In the genomic region with DNA sequence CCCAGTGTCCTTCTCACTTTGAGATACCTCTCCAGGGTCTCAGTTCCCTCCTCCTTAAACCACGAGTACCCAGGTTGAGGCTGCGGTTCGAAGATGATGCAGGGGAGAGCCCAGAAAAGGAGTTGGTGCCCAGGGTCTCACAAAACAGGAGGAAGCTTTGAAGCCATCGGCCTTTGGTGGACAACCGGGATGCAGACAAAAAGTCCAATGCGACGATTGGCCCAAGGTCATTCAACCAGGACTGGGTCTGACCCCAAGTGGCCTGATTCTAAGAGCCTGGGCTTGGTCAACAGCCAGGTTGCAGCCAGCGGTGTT, we compare ENCODE assay signal across 8 mouse cellular contexts. TPM values are rescaled to one million over a fixed set of nuclear protein-coding genes. Genes with fewer than 3 reads are reported as not detected.
DNase-seq lines count a peak whose midpoint lies in the region; ATAC-seq and TF ChIP-seq lines count a peak whose summit lies in the region.

No protein-coding gene starts in this region.

- 13% methylated on average over 8 of the region's 8 CpGs for WGBS in kidney, embryonic 14.5 days
- WGBS in embryonic facial prominence, embryonic 11.5 days: 11% methylated on average over 8 of the region's 8 CpGs
- 22% methylated on average over 8 of the region's 8 CpGs for WGBS in intestine, embryonic 14.5 days

- ATAC-seq in kidney, embryonic 14.5 days (ENCODE audit: low FRiP score, low TSS enrichment): no peak; the same call in 1 of the 2 replicates
- no peak for ATAC-seq in embryonic facial prominence, embryonic 11.5 days (replicated peaks; ENCODE audit: insufficient number of reproducible peaks, low FRiP score, low TSS enrichment, low read depth)
- no peak for ATAC-seq in intestine, embryonic 14.5 days (replicated peaks; ENCODE audit: low FRiP score, low TSS enrichment, low read depth)

- H3K79me2 ChIP-seq in myocyte (ENCODE audit: control insufficient read depth, insufficient read depth): no peaks in the 10 kb centered on the region

- H3ac ChIP-seq in myocyte (ENCODE audit: control insufficient read depth, insufficient read length): no peak overlapping the region

- DNase-seq in kidney, postnatal 4 days: no peak
- no peak for DNase-seq in embryonic facial prominence, embryonic 11.5 days (ENCODE audit: low spot score)
- DNase-seq in intestine, embryonic 14.5 days (ENCODE audit: low spot score): no peak
- no peak for DNase-seq in gastrocnemius, postnatal 36 days
- DNase-seq in gastrocnemius, postnatal 10 days: no peak
- no peak for DNase-seq in cerebellum, postnatal 4 days (ENCODE audit: low spot score in 2 of 2)

- H3K9me3 ChIP-seq in kidney, embryonic 14.5 days (ENCODE audit: control insufficient read depth, low read length): no peaks in the 10 kb centered on the region
- H3K9me3 ChIP-seq in embryonic facial prominence, embryonic 11.5 days (replicated peaks; ENCODE audit: control insufficient read depth, low read length): no peaks in the 10 kb centered on the region
- no peaks in the 10 kb centered on the region for H3K9me3 ChIP-seq in intestine, embryonic 14.5 days (ENCODE audit: control insufficient read depth, low read length)

- H3K4me3 ChIP-seq in kidney, embryonic 14.5 days (ENCODE audit: low read length): peak overlapping the region; percentile 54
- peak overlapping the region; percentile 41 for H3K4me3 ChIP-seq in embryonic facial prominence, embryonic 11.5 days (ENCODE audit: low read depth, low read length)
- peak overlapping the region; percentile 45 for H3K4me3 ChIP-seq in intestine, embryonic 14.5 days (ENCODE audit: low read depth, low read length)
- no peak overlapping the region for H3K4me3 ChIP-seq in myocyte

- peak overlapping the region; percentile 97 for H3K4me2 ChIP-seq in kidney, embryonic 14.5 days (replicated peaks; ENCODE audit: low read depth, low read length)
- peak overlapping the region; percentile 84 for H3K4me2 ChIP-seq in embryonic facial prominence, embryonic 11.5 days (ENCODE audit: low read depth, low read length)
- H3K4me2 ChIP-seq in intestine, embryonic 14.5 days (ENCODE audit: low read length): peak overlapping the region; percentile 72
- H3K4me2 ChIP-seq in myocyte (ENCODE audit: low read depth): peak overlapping the region; percentile 49

- H3K9ac ChIP-seq in kidney, embryonic 14.5 days (ENCODE audit: low read depth, low read length): peak overlapping the region; percentile 58; the same call in 1 of the 2 replicates
- H3K9ac ChIP-seq in embryonic facial prominence, embryonic 11.5 days (replicated peaks; ENCODE audit: low read length): peak overlapping the region; percentile 55
- H3K9ac ChIP-seq in intestine, embryonic 14.5 days (ENCODE audit: low read length): no peak overlapping the region

- no peaks in the 10 kb centered on the region; the same call in 1 of the 2 replicates for H3K36me3 ChIP-seq in kidney, embryonic 14.5 days (ENCODE audit: control insufficient read depth, insufficient read depth, low read length)
- H3K36me3 ChIP-seq in embryonic facial prominence, embryonic 11.5 days (replicated peaks; ENCODE audit: control insufficient read depth, insufficient read depth, low read depth, low read length): no peaks in the 10 kb centered on the region
- H3K36me3 ChIP-seq in intestine, embryonic 14.5 days (ENCODE audit: control insufficient read depth, insufficient read depth, low read length): no peaks in the 10 kb centered on the region
- H3K36me3 ChIP-seq in myocyte (ENCODE audit: control insufficient read depth, insufficient read depth): no peaks in the 10 kb centered on the region

- intact Hi-C loops in gastrocnemius, postnatal 36 days (cut with DNase I): no loop called here

- no peak for TF ChIP-seq POLR2A in myocyte (IDR thresholded peaks at IDR 0.05; ENCODE audit: insufficient read length, low read depth)

- H3K27ac ChIP-seq in kidney, embryonic 14.5 days (ENCODE audit: low read depth, low read length): no peak overlapping the region
- no peak overlapping the region for H3K27ac ChIP-seq in embryonic facial prominence, embryonic 11.5 days (replicated peaks; ENCODE audit: low read depth, low read length)
- H3K27ac ChIP-seq in intestine, embryonic 14.5 days (ENCODE audit: low read depth): no peak overlapping the region

- H3K4me1 ChIP-seq in kidney, embryonic 14.5 days (ENCODE audit: control insufficient read depth, insufficient read depth, low read length): peaks cover 36% of the 10 kb centered on the region
- peaks cover 15% of the 10 kb centered on the region for H3K4me1 ChIP-seq in embryonic facial prominence, embryonic 11.5 days (ENCODE audit: control insufficient read depth, insufficient read depth, low read length)
- peaks cover 21% of the 10 kb centered on the region for H3K4me1 ChIP-seq in intestine, embryonic 14.5 days (replicated peaks; ENCODE audit: control insufficient read depth, insufficient read depth, low read length)

- H3K27me3 ChIP-seq in kidney, embryonic 14.5 days (ENCODE audit: control insufficient read depth, insufficient read depth, low read length): peaks cover 50% of the 10 kb centered on the region
- peaks cover 69% of the 10 kb centered on the region for H3K27me3 ChIP-seq in embryonic facial prominence, embryonic 11.5 days (ENCODE audit: control insufficient read depth, insufficient read depth, low read length)
- peaks cover 70% of the 10 kb centered on the region for H3K27me3 ChIP-seq in intestine, embryonic 14.5 days (replicated peaks; ENCODE audit: control insufficient read depth, insufficient read depth, low read length)
- no peaks in the 10 kb centered on the region for H3K27me3 ChIP-seq in myocyte (ENCODE audit: control insufficient read depth, insufficient read depth, insufficient read length)

TF ChIP-seq in myocyte, 11 proteins besides CTCF, POLR2A, EP300 and RAD21:
- no peak for TF ChIP-seq REST (IDR thresholded peaks at IDR 0.05; ENCODE audit: insufficient read depth, insufficient read length)
- no peak for TF ChIP-seq POLR2AphosphoS2 (IDR thresholded peaks at IDR 0.05; ENCODE audit: insufficient read length, low read depth)
- TF ChIP-seq MAX (IDR thresholded peaks at IDR 0.05; ENCODE audit: low read depth): no peak
- no peak for TF ChIP-seq CEBPB (IDR thresholded peaks at IDR 0.05; ENCODE audit: insufficient read depth, poor library complexity, severe bottlenecking)
- TF ChIP-seq TCF12 (IDR thresholded peaks at IDR 0.05; ENCODE audit: insufficient read depth, poor library complexity, severe bottlenecking): no peak

RNA-seq across cellular contexts. Expression of a gene that starts 0.4 kb away (rescaled TPM):
- 4.1 and 4.6 TPM in 2 replicates for polyA plus RNA-seq in kidney, embryonic 14.5 days (2014; fragmentation: Nextera tagmentation; extraction: Ambion mirVana)
- 0.49 and 0.63 TPM in 2 replicates for polyA plus RNA-seq in embryonic facial prominence, embryonic 11.5 days (2014; fragmentation: Nextera tagmentation; extraction: Ambion mirVana)
- polyA plus RNA-seq in intestine, embryonic 14.5 days (2014; fragmentation: Nextera tagmentation; extraction: Ambion mirVana): 1.1 and 1.9 TPM in 2 replicates
- 1.4 TPM for polyA plus RNA-seq in myocyte (2012; fragmentation: generic; extraction: Trizol)
- total RNA-seq in gastrocnemius, postnatal 36 days (2021): under 1 TPM in 1 of 2 experiments, not detected in 1; 0.28 TPM
- total RNA-seq in gastrocnemius, postnatal 10 days (2021): under 1 TPM; 0.42 to 0.56 TPM

RNA-seq across cellular contexts. Expression of a gene that starts 7.6 kb away (rescaled TPM):
- 30.2 and 47.3 TPM in 2 replicates for polyA plus RNA-seq in kidney, embryonic 14.5 days (2014; fragmentation: Nextera tagmentation; extraction: Ambion mirVana)
- polyA plus RNA-seq in embryonic facial prominence, embryonic 11.5 days (2014; fragmentation: Nextera tagmentation; extraction: Ambion mirVana): 24.1 and 27.8 TPM in 2 replicates
- polyA plus RNA-seq in intestine, embryonic 14.5 days (2014; fragmentation: Nextera tagmentation; extraction: Ambion mirVana): 27.4 and 29.3 TPM in 2 replicates
- 69.3 TPM for polyA plus RNA-seq in myocyte (2012; fragmentation: generic; extraction: Trizol)
- 1 to 10 TPM; 3.9 to 4.9 TPM for total RNA-seq in gastrocnemius, postnatal 36 days (2021)
- total RNA-seq in gastrocnemius, postnatal 10 days (2021): 10 to 100 TPM; 12.9 to 15.5 TPM

RNA-seq across cellular contexts. Expression of a gene that starts 41.2 kb away (rescaled TPM):
- polyA plus RNA-seq in kidney, embryonic 14.5 days (2014; fragmentation: Nextera tagmentation; extraction: Ambion mirVana): 25.5 and 29.0 TPM in 2 replicates
- polyA plus RNA-seq in embryonic facial prominence, embryonic 11.5 days (2014; fragmentation: Nextera tagmentation; extraction: Ambion mirVana): 15.3 and 21.4 TPM in 2 replicates
- 30.4 TPM in 2 replicates for polyA plus RNA-seq in intestine, embryonic 14.5 days (2014; fragmentation: Nextera tagmentation; extraction: Ambion mirVana)
- polyA plus RNA-seq in myocyte (2012; fragmentation: generic; extraction: Trizol): 23.6 TPM
- total RNA-seq in gastrocnemius, postnatal 36 days (2021): 10 to 100 TPM; 24.4 to 26.0 TPM
- total RNA-seq in gastrocnemius, postnatal 10 days (2021): 10 to 100 TPM; 21.5 to 24.8 TPM

RNA-seq across cellular contexts. Expression of a gene that starts 41.6 kb away (rescaled TPM):
- 506 and 517 TPM in 2 replicates for polyA plus RNA-seq in kidney, embryonic 14.5 days (2014; fragmentation: Nextera tagmentation; extraction: Ambion mirVana)
- polyA plus RNA-seq in embryonic facial prominence, embryonic 11.5 days (2014; fragmentation: Nextera tagmentation; extraction: Ambion mirVana): 437 and 443 TPM in 2 replicates
- 373 and 390 TPM in 2 replicates for polyA plus RNA-seq in intestine, embryonic 14.5 days (2014; fragmentation: Nextera tagmentation; extraction: Ambion mirVana)
- polyA plus RNA-seq in myocyte (2012; fragmentation: generic; extraction: Trizol): 157 TPM
- total RNA-seq in gastrocnemius, postnatal 36 days (2021): 10 to 100 TPM; 70.7 to 92.0 TPM
- 100 to 1,000 TPM; 141 to 189 TPM for total RNA-seq in gastrocnemius, postnatal 10 days (2021)
